22 mouse cellular contexts compared by ENCODE assay signal in the genomic region with DNA sequence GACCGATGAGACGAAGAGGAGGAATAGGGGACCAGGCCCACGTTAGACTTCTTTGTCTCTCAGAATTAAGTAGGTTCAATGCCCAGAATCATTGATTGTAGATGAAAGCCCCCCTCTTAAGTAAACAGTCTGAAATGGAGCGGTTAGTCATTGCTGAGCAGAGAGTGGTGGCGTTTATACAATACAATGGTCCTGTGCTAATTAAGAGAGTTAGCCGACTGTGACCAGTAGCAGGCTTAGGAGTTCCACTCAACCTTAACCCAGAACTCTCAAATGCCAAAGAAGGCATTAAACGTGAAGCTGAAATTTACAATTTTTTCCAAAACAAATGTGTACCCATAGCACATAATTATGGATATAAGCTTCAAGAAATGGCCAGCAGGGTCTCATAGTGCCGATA. TPM values are rescaled to one million over a fixed set of nuclear protein-coding genes. Genes with fewer than 3 reads are reported as not detected.
"Had no signal": no experiment of that assay in that cellular context is flagged by ENCODE, and none has a peak within 500 bp of the region (broad histone marks: within the 10 kb centered on the region; RNA-seq: fewer than 3 reads in every experiment).

No protein-coding gene starts in this region.

- H3K27ac ChIP-seq: intestine, embryonic 15.5 days; left cerebral cortex, adult 2 months; limb, embryonic 12.5 days; limb, embryonic 15.5 days; liver, embryonic 14.5 days; macrophage; midbrain, embryonic 12.5 days; midbrain, embryonic 15.5 days; neural tube, embryonic 12.5 days; neural tube, embryonic 15.5 days; stomach, postnatal 0 days had no signal

- H3K4me3 ChIP-seq: intestine, embryonic 15.5 days; left cerebral cortex, adult 2 months; limb, embryonic 12.5 days; limb, embryonic 15.5 days; midbrain, embryonic 12.5 days; midbrain, embryonic 15.5 days; neural tube, embryonic 12.5 days; neural tube, embryonic 15.5 days had no signal

- H3K4me2 ChIP-seq: intestine, embryonic 15.5 days; limb, embryonic 12.5 days; limb, embryonic 15.5 days; liver, embryonic 11.5 days; lung, embryonic 14.5 days; midbrain, embryonic 12.5 days; midbrain, embryonic 15.5 days; neural tube, embryonic 12.5 days; neural tube, embryonic 15.5 days had no signal

- H3K9ac ChIP-seq: intestine, embryonic 15.5 days; limb, embryonic 12.5 days; limb, embryonic 15.5 days; liver, embryonic 14.5 days; liver, postnatal 0 days; lung, embryonic 14.5 days; midbrain, embryonic 12.5 days; midbrain, embryonic 15.5 days; neural tube, embryonic 12.5 days; neural tube, embryonic 15.5 days had no signal

- H3K36me3 ChIP-seq: intestine, embryonic 15.5 days; limb, embryonic 12.5 days; limb, embryonic 15.5 days; midbrain, embryonic 12.5 days; midbrain, embryonic 15.5 days; neural tube, embryonic 12.5 days; neural tube, embryonic 15.5 days had no signal

- DNase-seq: layer of hippocampus, postnatal 36 days; left cerebral cortex, postnatal 4 days; liver, postnatal 0 days; lung, embryonic 14.5 days; right cerebral cortex, adult 18-20 months; right cerebral cortex, postnatal 14 days; right cerebral cortex, postnatal 4 days; thymus, adult 2 months; thymus, postnatal 14 days had no signal

- ATAC-seq: intestine, embryonic 15.5 days; liver, postnatal 0 days; lung, postnatal 0 days; midbrain, embryonic 15.5 days had no signal

- H3K27me3 ChIP-seq: intestine, embryonic 15.5 days; limb, embryonic 12.5 days; limb, embryonic 15.5 days; midbrain, embryonic 12.5 days; midbrain, embryonic 15.5 days; neural tube, embryonic 12.5 days; neural tube, embryonic 15.5 days had no signal

- H3K9me3 ChIP-seq: intestine, embryonic 15.5 days; limb, embryonic 12.5 days; limb, embryonic 15.5 days; midbrain, embryonic 12.5 days; midbrain, embryonic 15.5 days; neural tube, embryonic 12.5 days; neural tube, embryonic 15.5 days had no signal

RNA-seq across cellular contexts. Expression of gene Arnt2, which starts 2.6 kb away (rescaled TPM):
- polyA plus RNA-seq: liver, postnatal 0 days had no signal
